Mouse (Mus musculus) neutrophil, adult 5-6 weeks (primary cell): Measurements from ENCODE around the gene Tbl1xr1. TPM values are rescaled to one million over a fixed set of nuclear protein-coding genes. Genes with fewer than 3 reads are reported as not detected.

ENCODE experiments used
- ATAC-seq: fragments of 151-379, 151-347 bp; 2 replicates; pipeline ENCODE4 v1.8.0; 2017; ENCODE audit warnings: mild to moderate bottlenecking, moderate TSS enrichment; ENCODE audit not compliant: insufficient number of reproducible peaks, poor library complexity, low FRiP score, severe bottlenecking; ENCODE audit errors: extremely low read depth
- total RNA-seq: library from RNA; stranded (forward); fragments of 200-1000 nt; gene quantifications from 2 replicates; pipeline ENCODE4 v1.2.3, GENCODE M21; 2017

Gene Tbl1xr1
- total RNA-seq, 1 experiment from 2014 or later = 100.0 TPM

- ATAC-seq = no peak
These were observed 97.8 kb downstream of the Tbl1xr1 start for GRCm38 (mm10) chr3:22174232-22174631.

- no peak; the same call in 1 of the 2 replicates for ATAC-seq
These were observed 103.6 kb downstream of the Tbl1xr1 start for GRCm38 (mm10) chr3:22180076-22180475.

DNA sequence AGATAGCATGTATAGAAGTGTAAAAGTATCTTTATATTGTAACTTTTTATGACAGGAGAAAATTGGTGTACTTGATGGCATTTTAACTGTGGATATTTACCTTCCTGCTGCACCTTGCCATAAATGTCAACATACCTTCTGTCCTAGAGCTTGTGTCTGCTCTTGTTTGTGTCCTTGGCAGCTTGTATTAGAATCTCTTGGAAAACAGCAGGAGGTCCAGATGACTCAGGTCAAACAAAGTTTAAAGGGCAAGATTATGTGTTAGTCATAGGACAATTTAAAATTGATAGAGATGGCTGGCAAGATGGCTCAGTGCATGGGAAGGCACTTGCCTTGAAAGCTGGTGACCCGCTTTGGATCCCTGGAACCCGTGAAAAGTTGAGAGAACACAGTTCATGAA is 104.6 kb downstream of the Tbl1xr1 start:
- no peak for ATAC-seq

DNA sequence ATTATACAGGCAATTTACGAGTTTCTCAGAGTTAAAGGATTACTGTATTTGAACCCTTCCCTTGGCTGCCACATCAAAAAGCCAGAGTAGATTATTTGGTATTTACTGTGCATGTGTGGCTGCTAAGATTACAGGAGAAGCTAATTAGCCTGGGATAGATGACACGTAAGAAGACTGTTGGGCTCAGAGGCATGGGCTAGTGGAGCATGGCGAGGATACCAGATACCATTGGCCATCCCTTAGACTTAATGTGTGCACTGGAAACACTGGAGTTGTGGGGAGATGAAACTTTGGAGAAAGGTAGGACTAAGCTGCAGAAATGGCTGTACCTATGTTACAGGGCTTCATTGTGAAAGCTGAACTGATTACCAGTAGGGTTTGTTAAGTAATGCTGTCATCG is 108.8 kb downstream of the Tbl1xr1 start:
- no peak for ATAC-seq

DNA sequence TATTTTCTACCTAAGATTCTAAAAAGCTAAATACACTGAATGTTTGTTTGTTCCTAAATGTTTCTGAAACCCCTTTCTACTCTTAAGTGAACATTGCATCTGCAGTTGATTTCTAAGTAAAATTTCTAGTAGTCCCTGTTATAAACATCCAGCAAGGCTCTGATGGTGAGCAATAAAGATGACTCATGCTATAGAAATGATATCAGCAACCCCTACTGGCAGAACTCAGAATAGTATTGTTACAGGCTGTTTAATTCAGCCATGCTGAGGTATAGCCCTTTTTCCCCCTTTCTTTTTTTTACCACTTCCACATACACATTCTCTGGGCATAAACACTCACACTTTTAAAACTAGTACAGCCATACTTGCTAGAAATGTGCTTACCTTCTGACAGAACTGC is 114.0 kb downstream of the Tbl1xr1 start:
- ATAC-seq = peak; percentile 76; the same call in 1 of the 2 replicates

DNA sequence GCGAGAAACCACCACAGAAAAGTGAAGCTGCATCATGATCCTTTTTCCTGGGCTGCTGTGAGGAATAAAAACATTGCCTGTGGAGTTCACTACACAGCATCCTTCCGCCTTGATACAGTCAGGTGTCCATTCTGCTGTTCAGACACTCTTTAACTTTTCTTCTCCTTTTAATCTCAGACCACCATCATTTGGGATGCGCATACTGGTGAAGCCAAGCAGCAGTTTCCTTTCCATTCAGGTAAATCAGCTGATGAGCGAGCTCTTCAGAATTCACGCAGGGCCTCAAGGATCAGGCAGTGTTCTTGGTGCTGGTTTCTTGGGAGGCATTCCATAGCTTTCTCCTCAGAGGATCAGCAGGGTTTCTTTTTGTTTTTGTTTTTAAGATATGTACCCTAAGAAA is 116.5 kb downstream of the Tbl1xr1 start:
- no peak for ATAC-seq

DNA sequence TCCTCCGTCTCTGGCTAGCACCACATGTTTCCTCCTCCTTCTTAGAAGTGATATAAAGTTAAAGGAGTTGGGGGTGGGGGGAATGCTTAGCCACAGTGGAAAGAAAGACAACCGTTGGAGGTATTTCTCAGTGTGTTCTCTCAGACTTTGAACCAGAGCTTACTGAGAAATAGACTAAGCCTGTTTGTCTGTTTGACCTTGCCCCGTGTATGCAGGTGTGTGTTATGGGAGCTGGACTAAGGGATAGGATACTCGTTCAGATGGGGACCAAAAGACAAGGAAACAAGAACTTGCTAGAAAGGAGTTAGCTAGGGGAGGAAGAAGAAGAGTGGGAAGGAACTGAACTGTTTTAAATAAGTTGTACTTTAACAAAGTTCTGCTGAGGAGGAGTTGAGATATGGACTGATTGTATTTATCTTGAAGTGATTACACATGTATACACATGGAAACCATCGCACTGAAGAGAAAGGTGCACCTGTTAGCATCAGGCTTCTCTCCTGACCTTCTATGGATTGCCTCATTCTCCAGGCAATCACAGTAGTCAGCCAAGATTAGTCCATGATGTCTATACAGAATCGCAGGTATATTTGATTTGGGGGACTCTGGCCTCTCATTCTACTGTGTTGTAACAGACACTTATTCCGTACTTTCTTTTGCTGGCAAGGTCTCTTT is 117.9 kb downstream of the Tbl1xr1 start:
- no peak for ATAC-seq

DNA sequence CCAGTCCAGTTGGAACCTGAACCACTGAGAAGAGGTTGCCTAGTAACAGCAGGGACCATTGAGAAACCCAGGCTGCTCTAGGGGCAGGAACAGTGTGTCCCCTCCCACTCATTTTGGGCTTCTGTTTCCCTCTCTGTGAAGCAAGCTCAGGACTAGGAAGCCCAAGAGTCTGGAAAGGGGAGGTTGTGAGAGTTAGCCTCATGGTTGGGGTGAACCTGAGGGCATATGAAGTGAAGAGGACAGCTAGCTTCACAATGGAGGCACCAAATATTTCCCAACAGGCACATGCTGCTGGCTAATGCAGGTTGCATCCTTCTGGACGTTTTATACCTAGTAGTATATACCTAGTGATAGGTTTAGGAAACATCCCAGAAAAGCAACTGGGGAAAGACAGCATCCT is 122.3 kb downstream of the Tbl1xr1 start:
- no peak for ATAC-seq

DNA sequence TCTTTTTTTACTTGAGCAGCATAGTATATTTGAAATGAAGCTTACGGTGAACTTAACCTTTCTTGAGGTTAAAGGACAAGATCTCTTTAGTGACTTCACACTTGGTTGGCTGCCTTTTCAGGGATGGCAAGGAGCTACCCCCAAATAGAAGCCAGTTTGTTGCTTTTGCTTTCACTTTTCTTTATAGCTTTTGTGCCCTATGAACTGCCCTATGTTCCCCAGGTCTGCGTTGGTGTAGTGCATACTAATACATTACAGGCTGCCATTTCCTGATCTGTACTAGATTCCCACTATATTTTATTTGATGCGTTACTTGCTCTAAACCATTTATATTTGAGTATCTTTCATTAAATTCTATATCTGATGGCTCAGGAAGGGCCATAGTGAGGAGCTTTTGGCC is 127.7 kb downstream of the Tbl1xr1 start:
- no peak for ATAC-seq

DNA sequence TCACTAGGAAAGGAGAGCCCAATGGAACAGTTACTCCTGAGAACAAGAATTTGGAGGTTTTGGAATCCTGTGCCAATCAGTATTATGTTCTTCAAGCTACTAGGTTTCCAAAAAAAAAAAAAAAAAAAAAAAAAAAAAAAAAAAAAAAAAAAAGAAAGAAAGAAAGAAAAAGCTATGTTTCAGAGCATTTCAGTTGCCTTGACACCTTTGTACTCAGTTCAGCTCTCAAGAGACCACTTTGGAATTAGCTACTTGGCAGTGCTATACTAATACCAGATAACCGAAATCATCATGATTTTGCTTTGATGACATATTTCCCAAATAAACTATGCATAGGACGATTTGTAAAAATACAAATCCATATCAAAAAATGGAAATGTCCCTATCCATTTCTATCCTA is 145.1 kb downstream of the Tbl1xr1 start:
- ATAC-seq = no peak

DNA sequence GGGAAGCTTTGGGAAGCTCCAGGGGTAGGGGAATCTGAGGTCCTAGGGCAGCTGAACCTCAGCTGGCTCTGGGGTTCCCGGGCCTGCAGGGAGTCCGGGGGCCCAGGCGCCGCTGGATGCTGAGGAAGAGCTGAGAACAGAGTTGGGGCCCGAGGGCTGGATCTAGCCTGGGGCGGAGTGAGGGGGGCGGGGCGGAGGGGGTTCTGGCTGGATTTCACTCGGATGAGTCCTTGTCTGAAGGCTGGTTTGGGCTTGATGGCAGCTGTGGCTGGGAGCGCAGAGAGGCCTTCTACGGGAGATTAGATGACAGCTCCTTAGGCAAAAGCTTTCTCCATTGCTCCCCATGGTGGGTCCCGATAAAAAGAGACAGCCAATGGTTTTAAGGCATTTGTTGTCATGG is 145.9 kb downstream of the Tbl1xr1 start:
- no peak for ATAC-seq

- no peak for ATAC-seq
These were observed 146.6 kb downstream of the Tbl1xr1 start for GRCm38 (mm10) chr3:22223023-22223422.

- ATAC-seq = no peak
These were observed 151.6 kb downstream of the Tbl1xr1 start for GRCm38 (mm10) chr3:22228052-22228451.

GRCm38 (mm10) chr3:22230635-22231034 is 154.2 kb downstream of the Tbl1xr1 start:
- no peak for ATAC-seq

DNA sequence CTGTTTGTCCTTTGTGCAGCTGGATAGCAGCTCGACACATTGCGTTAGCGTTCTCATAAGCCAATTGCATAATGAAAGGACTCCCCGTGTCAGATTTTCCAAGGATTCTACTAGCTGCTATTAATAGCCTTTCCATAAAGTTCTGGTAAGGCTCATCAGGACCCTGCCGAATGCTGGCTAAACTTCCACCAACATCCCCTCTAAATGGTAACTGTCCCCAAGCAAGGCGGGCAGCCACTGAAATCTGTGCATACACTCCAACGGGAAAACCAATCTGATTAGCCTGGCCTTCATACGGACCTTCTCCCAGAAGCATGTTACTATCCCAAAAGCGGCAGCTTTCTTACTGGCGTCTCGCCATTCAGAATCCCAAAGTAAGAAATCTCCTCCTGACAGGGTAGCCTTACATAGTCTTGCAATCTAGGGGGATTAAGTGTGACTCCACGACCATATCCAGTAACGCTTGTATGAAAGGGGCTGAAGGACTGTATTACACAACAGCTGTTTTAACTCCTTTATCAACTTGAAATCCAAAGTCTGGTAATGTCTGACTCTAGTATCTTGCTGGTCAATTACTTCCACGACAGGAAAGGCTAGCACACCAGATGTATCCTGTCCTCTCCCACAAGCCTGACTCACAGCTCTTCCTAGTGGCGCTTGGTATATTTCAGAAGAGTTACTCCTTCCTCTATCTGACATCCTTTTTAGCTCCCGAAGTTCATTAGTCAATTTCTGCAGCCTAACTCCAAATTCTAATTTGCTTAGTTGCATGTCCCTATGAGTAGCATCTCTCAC is 161.9 kb downstream of the Tbl1xr1 start:
- ATAC-seq = no peak
